Mouse (Mus musculus): ENCODE data around the gene Olfr628.
"Not testable (repeated sequence)": the region's sequence is repeated elsewhere in the genome, so short reads cannot be mapped to it uniquely, and the experiment has no call there.

The Olfr628 gene

GRCm38 (mm10) chr7:103730074-103730473 is at the start of gene Olfr628:
Gene Olfr628 (plus strand): TSS chr7:103730374.
- no peak for DNase-seq

GRCm38 (mm10) chr7:103682420-103682819 is 47.8 kb upstream of the Olfr628 start, which contains the start of gene Olfr625-ps1:
Gene Olfr625-ps1 (plus strand): TSS chr7:103682720.
- DNase-seq = no peak

- DNase-seq = no peak
These were observed 30.7 kb upstream of the Olfr628 start for GRCm38 (mm10) chr7:103699469-103699868.

GRCm38 (mm10) chr7:103712024-103712423 is 18.1 kb upstream of the Olfr628 start:
- DNase-seq = peak; percentile 56

- DNase-seq = no peak
These were observed 15.8 kb upstream of the Olfr628 start, which contains the start of gene Olfr243 for GRCm38 (mm10) chr7:103714371-103714770. Gene Olfr243 (plus strand): TSS chr7:103714671.

- DNase-seq = not testable (repeated sequence)
These were observed 13.8 kb upstream of the Olfr628 start for GRCm38 (mm10) chr7:103716398-103716797.

GRCm38 (mm10) chr7:103744843-103745242 is 14.7 kb downstream of the Olfr628 start, which contains the start of gene Olfr629:
Gene Olfr629 (minus strand): TSS chr7:103744943.
- DNase-seq = no peak

GRCm38 (mm10) chr7:103757233-103757632 is 27.1 kb downstream of the Olfr628 start, which contains the start of gene Olfr630:
Gene Olfr630 (minus strand): TSS chr7:103757333.
- no peak for DNase-seq

- DNase-seq = not testable (repeated sequence)
These were observed 32.0 kb downstream of the Olfr628 start for GRCm38 (mm10) chr7:103762212-103762611.

- DNase-seq = not testable (repeated sequence)
These were observed 37.5 kb downstream of the Olfr628 start for GRCm38 (mm10) chr7:103767687-103768086.

- DNase-seq = no peak
These were observed 41.3 kb downstream of the Olfr628 start, which contains the start of gene Olfr69 for GRCm38 (mm10) chr7:103771494-103771893. Gene Olfr69 (minus strand): TSS chr7:103771594.

- not testable (repeated sequence) for DNase-seq
These were observed 47.5 kb downstream of the Olfr628 start for GRCm38 (mm10) chr7:103777652-103778051.

GRCm38 (mm10) chr7:103779598-103779997 is 49.4 kb downstream of the Olfr628 start, which contains the start of gene Olfr68:
Gene Olfr68 (minus strand): TSS chr7:103779698.
- no peak for DNase-seq
